Mouse (Mus musculus) thymus, postnatal 25 days (tissue): Measurements from ENCODE around the gene Hspa1b.
"Not testable (repeated sequence)": the region's sequence is repeated elsewhere in the genome, so short reads cannot be mapped to it uniquely, and the experiment has no call there.

Experiments used
- DNase-seq: peaks from one replicate; pipeline ENCODE4 v3.0.0; 2022

Hspa1b gene

DNA sequence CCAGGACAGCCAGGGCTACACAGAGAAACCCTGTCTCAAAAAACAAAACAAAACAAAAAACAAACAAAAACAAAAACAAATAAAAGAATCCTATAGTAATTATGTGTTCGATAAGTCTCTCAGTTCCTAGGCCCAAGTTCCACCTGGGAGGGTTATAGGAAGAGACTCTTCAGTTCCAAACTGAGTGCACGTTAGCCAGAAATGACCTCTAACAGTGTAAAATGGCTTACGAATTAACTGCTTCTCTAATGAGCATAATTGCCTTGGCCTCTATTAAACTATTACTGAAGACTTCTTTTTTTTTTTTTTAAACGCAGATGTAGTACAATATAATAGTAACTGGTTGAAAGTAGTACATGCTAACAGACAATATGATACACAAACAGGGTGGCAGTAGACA, 5.1 kb downstream of the Hspa1b start:
- DNase-seq: no peak

DNA sequence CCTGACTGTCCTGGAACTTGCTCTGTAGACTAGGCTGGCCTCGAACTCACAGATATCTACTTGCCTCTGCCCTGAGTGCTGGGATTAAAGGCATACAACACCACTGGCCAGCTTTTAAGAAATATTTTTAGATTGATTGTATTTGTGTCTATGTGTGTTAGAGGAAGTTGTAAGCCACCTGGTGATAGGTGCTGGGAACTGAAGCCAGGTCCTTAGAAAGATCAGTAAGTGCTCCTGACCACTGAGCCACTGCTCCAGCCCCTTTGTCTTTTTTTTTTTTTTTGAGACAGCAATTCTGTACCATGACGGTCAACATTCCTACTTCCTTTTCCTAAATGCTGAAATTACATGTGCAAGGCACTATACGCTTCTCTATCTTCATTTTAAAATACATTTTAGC, 5.8 kb downstream of the Hspa1b start:
- no peak for DNase-seq

DNA sequence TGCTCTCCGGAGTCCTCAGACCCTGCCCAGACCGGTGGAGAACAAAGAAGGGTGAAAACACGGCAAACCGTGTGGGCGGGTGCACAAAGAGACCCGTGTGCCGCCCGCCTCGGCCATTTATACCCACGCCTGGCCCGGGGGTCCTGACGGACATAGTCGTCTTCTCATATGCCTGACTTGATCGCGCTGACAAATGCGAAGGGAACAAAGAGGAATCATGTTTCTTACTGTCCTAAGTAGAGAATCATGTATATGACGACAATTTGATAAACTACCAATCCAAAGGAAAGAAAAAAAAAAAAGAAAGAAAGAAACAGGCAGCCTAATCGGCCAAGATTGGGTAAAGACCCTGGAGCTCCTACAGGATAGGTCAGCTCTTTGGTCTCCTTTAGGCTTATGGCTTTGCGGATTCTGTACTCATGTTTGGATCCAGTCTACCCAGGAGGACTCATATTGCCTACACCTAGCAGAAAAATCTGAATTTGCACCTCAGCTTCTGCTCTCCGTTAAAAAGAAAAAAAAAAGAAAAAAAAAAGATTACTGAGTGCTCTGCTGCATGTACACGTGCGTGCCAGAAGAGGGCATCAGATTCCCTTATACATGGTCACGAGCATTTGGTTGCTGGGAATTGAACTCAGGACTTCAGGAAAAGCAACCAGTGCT, 6.5 kb downstream of the Hspa1b start:
- peak; percentile 79 for DNase-seq

DNA sequence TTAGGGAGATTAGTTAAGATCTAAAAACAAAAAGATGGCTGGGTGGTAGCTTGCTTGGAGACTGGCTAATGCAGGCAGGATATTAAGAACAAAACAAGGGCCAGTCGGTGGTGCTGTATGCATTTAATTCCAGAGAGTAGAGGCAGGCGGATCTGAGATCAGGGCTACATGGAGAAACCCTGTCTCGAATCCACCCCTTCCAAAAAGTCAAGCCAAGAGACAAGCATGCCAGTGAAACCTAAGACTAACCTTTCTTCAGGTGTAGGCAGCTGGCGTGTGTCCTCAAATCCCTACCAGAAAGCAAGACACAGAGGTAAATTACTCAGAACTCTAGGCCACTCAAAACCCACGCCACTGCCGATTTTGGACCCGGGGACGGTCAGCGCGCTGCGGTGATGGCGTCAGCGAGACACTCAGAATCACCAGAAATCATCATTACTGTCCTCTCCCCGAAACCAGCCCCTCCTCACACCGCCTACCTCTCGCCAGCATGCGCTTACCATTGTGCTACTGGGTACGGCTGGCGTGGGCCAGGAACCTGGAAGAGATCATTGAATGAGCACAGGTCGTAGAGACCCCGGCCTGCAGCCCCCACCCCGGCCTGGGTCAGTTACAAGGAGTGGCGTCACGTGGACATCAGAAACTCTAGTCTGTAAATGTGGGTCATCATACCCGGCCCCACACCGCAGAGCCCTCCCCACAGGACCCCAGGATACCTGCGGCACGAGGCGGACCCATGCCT, 7.2 kb downstream of the Hspa1b start:
- DNase-seq: no peak

DNA sequence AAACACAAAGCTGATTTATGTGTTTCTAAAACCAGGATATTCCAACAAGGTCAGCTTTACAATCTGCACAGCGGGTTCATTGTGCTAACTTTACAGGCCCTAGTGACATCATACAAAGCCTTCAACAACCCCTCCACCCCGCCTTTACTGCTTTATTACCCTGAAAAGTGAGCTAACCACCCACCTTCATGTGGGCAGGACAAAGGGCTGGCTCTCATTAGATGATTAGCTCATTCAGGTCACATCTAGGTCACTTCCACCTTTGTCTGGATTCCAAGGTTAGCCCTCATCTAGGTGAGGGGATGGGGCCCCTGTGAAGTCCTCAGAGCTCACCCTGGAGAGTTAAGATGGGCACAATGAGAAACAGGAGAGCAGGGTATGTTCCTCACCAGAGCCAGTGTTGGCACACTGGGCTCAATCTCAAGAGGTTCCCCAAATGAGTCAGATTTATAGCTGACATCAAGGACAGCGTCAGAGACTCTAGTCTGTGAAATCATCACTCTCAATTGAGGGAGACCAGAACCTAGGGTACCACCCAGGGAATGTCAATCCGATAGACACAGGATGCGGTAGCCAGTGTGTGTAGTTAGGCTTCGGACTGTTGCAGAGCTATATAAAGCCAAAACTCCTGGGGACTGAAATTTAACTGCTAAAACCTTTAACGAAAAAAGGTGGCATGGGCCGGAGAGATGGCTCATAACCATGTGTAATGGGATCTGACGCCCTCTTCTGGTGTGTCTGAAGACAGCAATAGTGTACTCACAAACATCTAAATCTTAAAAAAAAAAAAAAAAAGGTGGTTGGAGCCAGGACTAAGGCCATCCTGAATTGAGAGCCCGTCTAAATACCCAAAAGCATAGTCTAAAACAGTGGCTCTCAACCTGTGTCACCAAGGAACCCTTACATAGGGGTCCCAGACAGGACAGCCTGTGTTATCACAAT, 8.3 kb downstream of the Hspa1b start:
- no peak for DNase-seq

DNA sequence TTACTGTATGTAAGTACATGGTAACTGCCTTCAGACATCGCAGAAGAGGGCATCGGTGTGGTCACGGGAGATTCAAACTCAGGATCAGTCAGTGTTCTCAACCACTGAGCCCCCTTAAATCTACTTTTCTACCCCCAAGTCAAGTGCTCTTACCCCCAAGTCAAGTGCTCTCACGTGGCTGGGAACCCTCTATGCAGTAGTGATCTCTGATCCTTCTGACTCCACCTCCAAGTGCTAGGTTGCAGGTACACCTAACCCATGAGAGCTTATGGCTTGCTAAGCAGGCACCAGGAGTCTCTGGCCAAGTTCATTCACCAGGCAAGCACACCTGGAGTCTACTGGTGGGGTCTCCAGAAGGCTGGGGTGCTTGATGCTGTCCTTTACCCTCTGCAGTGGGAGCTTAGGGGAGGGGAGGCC, 9.5 kb downstream of the Hspa1b start:
- DNase-seq: no peak

DNA sequence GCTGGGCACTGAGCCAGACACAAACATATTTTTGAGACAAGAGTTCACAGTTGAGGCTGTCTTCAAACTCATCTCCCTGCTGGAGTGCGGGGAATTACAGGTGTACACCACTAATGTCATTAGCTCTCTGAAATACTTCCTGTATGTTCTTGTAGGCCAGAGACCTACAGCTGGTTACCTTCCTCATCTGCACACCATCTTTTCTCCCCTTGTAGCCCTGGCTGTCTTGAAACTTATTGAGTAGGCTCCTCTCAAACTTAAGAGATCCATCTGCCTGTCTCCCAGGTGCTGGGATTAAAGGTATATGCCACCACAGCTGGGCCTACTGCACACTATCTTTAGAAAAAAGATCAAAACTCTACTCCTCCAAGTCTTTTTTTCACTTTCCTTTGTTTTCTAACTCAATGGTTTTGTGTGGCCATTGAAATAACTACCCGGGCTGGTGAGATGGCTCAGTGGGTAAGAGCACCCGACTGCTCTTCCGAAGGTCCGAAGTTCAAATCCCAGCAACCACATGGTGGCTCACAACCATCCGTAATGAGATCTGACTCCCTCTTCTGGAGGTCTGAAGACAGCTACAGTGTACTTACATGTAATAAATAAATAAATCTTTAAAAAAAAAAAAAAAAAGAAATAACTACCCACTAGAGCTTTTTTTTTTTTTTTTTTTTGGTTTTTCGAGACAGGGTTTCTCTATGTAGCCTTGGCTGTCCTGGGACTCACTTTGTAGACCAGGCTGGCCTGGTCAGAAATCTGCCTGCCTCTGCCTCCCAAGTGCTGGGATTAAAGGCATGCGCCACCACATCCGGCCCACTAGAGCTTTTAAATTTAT, 10.1 kb downstream of the Hspa1b start:
- DNase-seq: not testable (repeated sequence)

DNA sequence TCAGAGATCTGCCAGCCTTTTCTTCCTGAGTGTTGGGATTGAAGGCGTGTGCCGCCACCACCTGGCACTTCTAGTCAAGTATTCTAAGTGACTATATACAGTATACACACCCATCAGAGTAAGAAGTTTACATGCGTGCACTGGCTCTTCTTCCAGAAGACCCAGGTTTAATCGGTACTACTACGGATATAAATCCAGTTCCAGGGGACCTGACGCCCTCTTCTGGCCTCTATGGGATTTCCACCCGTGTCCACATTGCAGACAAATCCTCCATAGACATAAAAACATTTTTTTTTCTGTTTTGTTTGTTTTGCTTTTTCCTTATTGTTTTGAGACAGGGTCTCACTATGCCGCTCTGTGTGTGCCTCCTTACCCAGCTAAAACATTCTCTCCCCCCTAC, 11.4 kb downstream of the Hspa1b start:
- no peak for DNase-seq

DNA sequence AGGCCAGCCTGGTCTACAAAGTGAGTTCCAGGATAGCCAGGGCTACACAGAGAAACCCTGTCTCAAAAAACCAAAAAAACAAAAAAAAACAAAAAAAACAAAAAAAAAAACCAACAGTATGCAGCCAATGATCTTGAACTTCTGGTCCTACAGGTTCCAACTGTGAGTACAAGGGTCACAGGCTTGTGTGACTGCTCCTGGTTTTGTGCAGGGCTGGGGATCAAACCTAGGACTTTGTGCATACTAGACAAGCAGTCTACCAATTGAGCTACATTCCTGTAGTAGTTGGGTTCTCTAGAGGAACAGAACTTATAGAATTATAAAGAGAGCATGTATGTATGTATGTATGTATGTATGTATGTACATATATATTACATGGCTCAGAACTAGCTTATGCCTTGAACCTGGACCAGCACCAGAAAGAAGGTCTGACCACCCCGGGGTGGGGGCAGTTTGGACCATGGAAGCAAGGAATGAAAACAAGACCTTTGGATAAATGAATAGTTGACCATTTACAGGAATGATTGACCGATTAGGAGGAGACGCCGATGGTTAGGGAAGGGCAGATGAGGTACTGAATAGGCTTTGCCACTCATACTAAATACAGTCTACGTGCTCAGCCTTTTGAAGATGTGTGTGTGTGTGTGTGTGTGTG, 12.4 kb downstream of the Hspa1b start:
- no peak for DNase-seq

DNA sequence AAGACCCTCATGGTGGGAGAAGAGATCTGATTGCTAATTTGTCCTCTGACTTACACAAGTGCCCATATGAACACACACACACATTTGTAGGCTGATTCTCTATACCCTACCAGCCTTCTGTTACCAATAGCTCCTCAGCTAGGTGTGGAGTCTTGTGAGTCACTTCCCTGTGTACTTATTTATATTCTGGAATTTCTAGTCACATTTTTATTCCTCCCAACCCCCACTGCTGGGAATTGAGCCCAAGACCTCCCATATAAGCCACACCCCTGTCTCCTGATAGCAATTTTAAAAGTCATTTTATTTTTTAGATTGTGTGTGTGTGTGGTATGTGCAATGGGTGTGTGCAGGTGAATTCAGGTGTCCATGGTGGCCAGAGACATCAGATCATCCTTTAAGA, 14.7 kb downstream of the Hspa1b start:
- DNase-seq: no peak

DNA sequence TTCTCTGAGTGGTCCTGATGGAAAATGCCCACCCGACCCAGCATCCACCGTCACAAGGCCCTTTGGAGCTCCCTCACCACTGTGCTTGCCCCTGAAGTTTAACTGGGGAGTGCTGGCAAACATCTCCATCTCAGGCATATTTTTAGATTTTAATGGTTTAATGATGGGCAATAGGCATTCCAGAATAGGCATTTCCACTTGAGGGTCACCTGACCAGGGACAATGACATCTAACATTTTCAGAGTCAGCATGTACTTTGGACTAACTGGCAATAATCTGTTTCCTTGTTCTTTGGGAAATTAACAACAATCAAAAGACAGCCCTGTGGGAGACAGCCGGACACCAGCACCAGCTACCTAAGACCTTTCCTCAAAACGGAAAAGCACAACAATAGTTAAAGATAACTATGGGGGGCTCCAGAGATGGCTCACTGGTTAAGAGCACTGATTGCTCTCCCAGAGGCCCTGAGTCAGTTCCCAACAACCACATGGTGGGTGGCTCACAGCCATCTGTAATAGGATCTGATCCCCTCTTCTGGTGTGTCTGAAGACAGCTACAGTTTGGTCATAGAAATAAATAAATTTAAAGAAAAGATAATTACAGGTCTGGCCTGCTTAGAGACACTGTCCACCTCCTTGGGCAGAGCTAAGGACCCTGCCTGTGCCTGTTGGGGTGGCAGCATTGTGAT, 15.8 kb downstream of the Hspa1b start:
- DNase-seq: no peak

DNA sequence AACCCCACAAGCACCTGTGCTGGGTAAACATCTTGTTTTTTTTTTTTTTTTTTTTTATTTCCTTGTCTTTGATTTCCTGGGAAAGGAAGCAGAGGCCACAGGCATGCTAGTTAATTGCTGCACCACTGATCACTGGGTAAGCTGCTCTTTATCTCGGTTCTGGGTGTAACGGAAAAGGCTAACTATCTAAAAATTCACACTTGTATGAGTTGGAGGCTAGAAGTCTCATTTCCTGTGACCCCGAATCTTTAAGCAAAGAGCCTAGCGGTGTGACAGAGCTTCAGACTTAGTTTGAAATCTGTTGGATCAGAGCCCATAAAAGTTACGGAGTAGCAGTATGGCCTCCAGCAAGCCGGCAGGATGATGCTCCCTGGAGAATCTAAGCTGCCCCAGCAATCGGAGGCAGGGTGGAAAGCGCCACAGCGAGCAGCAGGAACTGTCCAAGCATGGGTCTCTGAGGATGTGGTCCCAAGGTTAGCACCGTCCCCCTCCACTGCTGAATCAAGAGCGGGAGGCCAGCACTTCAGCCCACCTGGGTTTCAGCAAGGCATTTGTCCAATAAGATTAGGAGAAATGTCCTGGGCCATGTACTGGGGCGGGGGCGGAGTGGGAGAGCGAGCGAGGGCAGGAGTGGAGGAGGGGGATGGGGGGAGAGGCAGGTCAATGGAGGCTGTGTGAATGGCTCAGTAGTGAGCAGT, 17.5 kb downstream of the Hspa1b start:
- DNase-seq: no peak

DNA sequence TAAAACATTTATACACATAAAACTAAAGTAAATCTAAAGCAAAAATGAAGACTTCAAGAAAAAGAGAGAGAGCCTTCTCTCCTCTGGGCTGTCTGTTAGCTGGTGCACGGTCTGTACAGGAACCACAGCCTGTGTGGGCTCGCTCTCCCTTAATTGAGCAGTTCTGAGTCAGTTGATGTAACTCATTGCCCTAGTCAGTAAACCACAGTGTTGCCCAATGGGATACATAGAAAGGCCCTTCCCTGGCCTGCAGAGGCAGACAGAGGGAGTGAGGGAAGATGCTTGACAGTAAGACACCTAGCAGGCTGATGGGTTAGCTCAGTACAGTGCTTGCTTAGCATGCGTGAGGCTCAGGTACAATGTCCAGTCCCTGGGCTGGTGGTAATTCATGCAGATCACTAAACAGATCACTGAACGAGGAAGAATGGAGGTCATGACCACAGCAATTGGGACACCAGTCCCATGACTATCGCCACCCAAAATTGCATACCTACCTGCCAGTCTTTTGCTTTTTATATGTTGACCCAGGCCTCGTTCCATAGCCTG, 21.0 kb downstream of the Hspa1b start:
- DNase-seq: no peak

DNA sequence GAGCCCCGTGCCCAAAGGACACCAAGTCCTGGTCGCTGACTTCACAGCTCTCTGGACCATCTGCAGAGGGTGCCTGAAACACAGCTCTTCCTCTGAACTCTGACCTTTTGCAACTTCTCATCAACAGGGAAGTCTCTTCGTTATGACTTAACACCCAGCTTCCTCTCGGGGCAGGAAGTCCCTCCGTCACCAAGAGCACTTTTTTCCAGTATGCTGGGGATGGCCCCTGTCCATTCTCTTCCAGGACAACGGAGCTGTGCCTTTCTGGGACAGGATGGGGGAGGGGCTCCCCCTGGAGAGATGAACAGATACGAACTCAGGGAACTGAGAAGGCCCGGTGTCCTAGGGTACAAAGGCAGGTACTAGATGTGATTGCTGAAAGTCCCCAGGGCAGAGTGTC, 24.2 kb downstream of the Hspa1b start:
- DNase-seq: no peak

DNA sequence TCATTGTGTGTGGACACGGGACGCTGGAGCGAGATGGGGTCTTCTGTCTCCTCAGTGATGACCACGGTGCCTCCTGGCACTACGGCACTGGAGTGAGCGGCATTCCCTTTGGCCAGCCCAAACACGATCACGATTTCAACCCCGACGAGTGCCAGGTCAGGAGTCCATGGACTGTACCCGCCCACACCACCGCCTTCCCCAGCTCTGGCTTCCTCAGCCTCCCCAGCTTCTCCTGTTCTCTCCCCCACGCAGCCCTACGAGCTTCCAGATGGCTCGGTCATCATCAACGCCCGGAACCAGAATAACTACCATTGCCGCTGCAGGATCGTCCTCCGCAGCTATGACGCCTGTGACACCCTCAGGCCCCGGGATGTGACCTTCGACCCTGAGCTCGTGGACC, 25.0 kb downstream of the Hspa1b start:
- DNase-seq: no peak

DNA sequence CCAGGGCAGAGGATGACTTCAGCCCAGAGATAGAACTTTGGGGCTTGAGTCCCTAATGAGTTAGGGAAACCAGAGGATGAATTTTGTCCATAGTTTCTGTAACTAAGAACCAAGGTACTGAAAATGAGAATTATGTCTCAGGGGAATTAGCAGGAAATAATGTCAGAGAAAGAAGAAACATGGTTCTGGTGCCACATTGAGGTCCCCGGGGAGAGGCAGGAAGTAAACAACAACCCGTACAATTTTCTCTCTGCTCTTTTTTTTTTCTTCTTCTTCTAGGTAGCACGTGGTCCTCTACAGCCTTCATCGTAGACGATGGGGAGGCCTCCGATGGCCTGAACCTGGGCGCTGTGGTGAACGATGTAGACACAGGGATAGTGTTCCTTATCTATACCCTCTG, 26.8 kb downstream of the Hspa1b start:
- DNase-seq: no peak

DNA sequence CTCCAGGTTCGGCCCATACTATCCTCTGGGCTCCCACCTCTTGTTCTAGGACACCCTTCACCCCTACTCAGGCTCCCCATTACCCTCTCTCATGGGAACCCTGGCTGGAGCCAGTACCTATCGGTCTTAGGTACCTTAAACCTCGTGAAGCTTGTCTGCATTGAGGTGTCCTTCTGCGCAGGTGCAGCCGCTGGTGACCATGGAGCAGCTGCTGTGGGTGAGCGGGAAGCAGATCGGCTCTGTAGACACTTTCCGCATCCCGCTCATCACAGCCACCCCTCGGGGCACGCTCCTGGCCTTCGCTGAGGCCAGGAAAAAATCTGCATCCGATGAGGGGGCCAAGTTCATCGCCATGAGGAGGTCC, 27.3 kb downstream of the Hspa1b start:
- peak; percentile 60 for DNase-seq

DNA sequence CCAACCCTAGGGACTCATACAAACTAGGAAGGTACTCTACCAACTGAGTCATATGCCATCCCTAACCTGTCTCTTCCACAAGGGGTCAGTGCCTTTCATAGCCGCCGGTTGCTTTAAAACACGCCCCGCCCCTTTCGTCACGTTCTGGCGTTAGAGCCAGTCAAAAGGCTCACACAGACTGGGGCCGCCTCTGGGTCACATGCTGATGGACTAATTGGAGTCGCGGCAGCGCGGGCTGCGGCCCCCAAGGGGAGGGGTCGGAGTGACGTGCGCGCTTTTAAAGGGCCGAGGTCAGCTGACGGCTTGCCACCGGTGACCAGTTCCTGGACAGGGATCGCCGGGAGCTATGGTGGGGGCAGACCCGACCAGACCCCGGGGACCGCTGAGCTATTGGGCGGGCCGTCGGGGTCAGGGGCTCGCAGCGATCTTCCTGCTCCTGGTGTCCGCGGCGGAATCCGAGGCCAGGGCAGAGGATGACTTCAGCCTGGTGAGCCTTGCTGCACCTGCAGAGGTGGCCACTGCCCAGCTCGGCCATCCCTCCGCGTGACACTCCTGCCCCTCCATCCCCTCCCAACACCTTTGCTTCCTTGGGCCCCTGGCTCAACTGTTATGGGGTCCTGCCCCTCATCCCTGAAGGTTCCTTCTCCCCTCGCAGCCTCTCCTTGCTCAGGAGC, 27.8 kb downstream of the Hspa1b start, which contains the start of gene Neu1:
Gene Neu1, plus strand, starts transcription at position 193 of the 674 bp plus-strand sequence.
- DNase-seq: peak; percentile 93

DNA sequence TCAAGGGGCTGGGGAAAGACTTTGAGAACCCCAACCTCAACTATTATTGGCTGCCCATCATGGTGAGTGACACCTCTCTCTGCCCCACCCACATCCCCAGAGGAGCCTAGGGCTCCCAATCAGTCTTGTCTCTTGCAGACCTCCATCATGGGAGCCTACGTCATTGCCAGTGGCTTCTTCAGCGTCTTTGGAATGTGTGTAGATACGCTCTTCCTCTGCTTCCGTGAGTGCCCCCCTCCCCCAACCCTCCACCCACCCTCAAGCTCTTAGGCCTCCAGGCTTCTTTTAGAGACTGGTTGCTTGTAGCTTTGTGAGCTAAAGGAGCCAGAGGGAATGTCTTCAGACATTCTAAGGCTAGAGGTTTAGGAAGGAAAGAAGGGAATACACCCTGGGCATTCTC, 30.2 kb downstream of the Hspa1b start:
- DNase-seq: no peak
